Mouse (Mus musculus) c-Kit-positive CD71-positive TER-119-negative erythroid progenitor cells, embryonic 14.5 days (primary cell): ENCODE data around the gene Antxr1.
"Not testable (repeated sequence)": the region's sequence is repeated elsewhere in the genome, so short reads cannot be mapped to it uniquely, and the experiment has no call there.

Experiments
- DNase-seq: peaks from one replicate; pipeline ENCODE4 v3.0.0-alpha.2; 2013; ENCODE audit warnings: low read depth

The Antxr1 gene

DNA sequence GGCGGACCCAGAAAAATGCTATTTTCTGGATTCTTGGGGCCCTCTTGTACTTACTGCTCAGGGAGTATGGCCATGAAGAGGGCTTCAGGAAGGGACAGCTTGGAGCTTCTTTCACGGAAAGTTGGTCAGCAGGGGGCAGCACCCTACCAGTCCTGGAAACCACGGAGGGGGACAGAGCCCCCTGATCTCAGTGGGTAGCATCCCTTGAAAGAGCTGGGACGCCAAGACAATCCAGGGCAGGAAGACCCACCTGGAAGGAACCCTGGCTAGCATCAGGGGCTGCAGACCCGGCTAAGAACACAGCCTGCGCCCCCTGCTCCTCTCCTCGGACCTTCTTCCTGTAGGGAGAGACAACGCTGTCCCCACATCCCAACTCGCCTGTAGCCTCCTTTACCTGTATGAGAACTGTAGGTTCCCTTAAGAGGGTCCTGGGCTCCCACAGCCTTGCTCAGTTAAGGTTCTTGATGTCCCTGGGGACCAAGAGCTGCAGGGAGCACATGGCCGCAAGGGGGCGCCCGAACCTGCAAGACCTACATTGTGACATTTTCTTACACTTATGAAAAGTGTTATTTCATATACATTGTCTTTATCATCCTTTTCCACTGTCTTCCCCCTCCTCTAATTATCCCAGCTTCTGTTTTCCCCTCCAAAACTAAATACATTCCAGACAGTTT lies 234.2 kb downstream of the Antxr1 start:
- peak; percentile 75 for DNase-seq

- DNase-seq, result no peak
These were observed 235.2 kb downstream of the Antxr1 start for GRCm38 (mm10) chr6:87100297-87101020.

DNA sequence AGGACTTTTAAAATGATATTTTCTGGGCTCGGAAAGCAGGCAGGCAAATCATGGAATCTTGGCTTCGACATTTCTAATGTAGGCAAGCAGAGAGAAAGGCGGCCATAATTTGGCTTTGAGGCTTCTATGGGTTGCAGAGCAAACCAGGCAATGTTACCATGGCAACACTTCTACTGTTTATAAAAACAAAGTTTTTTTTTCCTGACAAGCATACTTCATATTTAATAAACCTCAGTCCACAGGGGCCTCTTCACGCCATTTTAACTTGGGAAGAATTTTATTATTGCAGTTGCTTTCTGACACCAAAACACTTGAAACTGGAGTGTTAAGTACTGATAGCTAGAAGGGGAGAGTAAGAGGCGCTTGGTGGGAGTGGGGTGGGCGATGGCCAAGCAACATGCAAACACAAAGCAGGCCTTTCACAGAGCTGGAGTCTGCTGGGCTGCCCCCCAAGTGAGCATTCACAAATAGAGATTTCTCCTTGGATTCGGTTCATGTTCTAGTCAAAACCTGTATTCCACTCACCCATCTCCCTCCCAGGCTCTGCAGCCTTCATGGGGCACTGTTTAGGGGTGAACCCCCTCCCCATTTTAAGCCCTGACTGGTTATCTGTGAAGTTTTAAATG lies 235.8 kb downstream of the Antxr1 start:
- DNase-seq, result no peak

- no peak for DNase-seq
These were observed 236.4 kb downstream of the Antxr1 start for GRCm38 (mm10) chr6:87099261-87099660.

- not testable (repeated sequence) for DNase-seq
These were observed 242.0 kb downstream of the Antxr1 start for GRCm38 (mm10) chr6:87093631-87094030.

GRCm38 (mm10) chr6:87092476-87092875 lies 243.1 kb downstream of the Antxr1 start:
- no peak for DNase-seq

- DNase-seq, result no peak
These were observed 244.7 kb downstream of the Antxr1 start for GRCm38 (mm10) chr6:87090877-87091276.

GRCm38 (mm10) chr6:87088356-87088755 lies 247.3 kb downstream of the Antxr1 start:
- no peak for DNase-seq

- peak; percentile 73 for DNase-seq
These were observed 250.6 kb downstream of the Antxr1 start for GRCm38 (mm10) chr6:87085026-87085425.
